Mouse (Mus musculus) R1 (cell line): ENCODE results near the gene Nrip1.

Experiments
- DNase-seq: peaks from one replicate; pipeline ENCODE4 v3.0.0-alpha.2; 2018; ENCODE audit warnings: low read depth, low spot score

Gene Nrip1

DNA sequence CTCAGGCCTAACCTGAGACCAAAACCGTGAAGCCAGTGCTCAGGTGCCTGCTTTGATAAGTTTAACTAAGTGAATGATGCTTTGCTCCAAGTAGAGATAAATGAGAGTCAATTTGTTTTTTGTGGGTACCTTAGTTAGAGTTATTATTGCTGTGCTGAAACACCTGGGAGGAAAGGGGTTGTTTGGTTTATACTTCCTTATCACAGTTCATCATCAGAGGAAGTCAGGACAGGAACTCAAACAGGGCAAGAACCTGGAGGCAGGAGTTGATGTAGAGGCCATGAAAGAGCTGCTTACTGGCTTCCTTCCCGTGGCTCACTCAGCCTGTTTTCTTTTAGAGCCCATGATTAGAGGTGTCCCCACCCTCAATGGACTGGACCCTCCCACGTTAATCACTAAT, 89.8 kb downstream of the Nrip1 start:
- DNase-seq: no peak

DNA sequence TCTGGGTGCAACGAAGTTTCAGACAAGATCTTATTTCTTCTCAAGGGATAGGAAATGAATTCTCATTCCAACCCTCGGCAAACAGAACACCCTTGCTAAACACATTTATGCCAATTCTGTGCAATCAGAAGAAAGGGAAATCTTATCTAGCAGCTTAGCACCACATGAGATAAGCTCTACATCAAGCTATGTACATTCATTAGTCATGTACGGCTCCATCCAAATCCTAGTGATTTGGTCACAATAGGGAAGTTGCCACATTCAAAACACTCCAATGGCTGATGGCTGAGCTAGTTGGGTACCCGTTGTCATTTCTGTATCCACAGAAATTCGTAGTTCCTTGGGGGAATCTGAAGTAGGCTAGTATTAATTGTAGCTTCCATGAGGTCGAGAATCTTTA, 91.8 kb downstream of the Nrip1 start:
- DNase-seq: no peak

GRCm38 (mm10) chr16:76280365-76280764, 93.3 kb downstream of the Nrip1 start:
- no peak for DNase-seq

- DNase-seq: no peak
These were observed 97.4 kb downstream of the Nrip1 start for GRCm38 (mm10) chr16:76276271-76276670.

- no peak for DNase-seq
These were observed 98.0 kb downstream of the Nrip1 start for GRCm38 (mm10) chr16:76275584-76275983.

- no peak for DNase-seq
These were observed 98.5 kb downstream of the Nrip1 start for GRCm38 (mm10) chr16:76275166-76275565.

DNA sequence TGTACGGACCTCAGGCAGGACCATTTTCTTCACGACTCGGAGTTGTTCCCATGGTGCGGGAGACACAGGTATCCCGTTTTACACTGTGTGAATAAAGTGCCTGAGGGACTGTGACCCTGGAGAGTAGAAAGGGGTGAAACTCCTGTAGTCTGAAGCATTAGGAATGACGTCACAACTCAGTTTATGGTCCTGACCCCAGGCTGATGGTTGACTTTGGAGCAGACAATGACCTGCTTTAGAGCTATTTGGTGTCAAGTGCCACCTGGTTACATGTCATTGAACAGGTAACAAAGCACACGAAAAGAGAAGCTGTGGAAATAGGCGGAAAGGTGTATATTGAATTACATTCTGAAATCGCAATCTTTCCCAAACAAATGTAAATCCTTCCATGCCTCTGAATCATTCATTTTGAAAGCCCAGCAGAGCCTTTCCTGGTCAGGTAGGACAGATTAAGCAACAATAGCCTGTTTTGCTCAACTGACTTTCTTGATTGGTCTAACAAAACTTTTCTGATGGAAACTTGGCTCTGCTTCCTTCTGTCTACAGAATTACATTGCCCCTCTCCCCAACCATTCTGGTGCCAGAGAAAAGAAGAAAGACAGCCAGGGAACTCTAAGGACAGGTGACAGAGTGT, 106.9 kb downstream of the Nrip1 start:
- no peak for DNase-seq

GRCm38 (mm10) chr16:76265874-76266273, 107.8 kb downstream of the Nrip1 start:
- no peak for DNase-seq

- no peak for DNase-seq
These were observed 108.3 kb downstream of the Nrip1 start for GRCm38 (mm10) chr16:76265301-76265700.

DNA sequence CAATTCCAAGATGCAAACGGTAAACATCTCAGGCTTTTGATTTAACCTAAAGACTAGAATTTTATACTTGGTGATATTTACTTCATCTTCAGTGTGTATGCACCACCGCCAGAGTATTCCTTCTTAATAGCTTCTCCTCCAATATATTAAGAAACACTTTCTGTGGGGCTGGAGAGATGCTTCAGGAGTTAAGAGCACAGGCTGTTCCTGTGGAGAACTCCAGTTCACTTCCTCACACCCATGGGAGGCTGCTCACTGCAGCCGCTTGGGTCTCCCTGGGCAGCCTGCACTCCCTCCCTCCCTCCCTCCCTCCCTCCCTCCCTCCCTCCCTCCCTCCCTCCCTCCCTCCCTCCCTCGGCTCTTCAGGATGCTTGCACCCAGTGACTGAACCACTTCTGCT, 110.2 kb downstream of the Nrip1 start:
- DNase-seq: no peak

DNA sequence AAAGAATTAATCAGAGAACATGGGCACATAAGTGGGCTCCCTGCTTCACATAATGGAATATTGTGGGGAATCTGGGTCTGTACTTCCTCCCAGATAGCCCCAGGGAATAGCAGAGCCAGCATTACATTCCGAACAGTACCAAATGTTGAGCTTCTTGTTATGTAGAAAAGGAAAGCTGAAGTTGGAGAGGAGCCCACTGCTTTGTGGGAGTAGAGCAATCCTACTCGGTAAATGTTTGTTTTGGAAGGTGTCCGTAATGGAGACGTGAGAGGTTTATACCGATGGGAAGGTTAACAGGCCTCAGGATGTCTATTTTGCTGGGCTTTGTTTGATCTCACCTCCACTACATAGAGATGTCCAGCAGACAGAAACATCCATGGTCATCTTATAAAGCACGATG, 113.3 kb downstream of the Nrip1 start:
- no peak for DNase-seq

- DNase-seq: no peak
These were observed 121.8 kb downstream of the Nrip1 start for GRCm38 (mm10) chr16:76251826-76252225.

DNA sequence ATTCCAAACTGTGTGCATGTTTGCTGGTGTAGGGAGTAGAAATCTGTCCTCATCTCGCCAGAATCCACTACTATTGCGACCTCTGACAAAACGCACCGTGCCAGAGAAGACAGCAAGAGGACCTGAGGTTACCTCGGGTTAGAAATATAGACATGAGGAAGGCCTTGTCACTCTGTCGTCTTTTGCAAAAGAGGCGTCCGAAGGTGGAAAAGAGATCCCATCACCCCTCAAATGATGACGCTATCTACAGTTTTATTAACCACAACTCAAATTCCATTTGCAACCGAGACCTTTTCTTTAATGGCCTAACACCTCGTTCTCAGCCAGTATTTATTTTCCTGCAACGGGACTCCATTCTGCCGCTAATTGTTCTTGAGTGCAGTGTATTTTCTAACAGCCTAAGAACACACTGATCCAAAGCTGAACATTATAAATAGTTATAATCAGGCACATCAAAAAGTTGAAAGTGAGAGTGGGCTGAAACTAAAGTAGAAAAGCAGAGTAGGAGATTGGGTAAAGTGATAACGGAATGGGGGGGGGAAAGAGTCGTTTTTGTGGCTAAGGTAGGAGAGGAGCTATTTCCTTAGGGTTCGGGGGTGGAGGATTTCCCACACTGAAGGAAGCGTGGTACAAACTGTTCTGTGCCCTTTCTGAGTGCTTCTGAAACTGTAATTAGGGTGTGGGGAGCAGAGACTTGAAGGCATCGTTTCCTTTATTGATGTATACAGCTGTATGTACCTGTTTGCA, 124.1 kb downstream of the Nrip1 start:
- DNase-seq: no peak

GRCm38 (mm10) chr16:76242850-76243249, 130.8 kb downstream of the Nrip1 start:
- DNase-seq: no peak

- no peak for DNase-seq
These were observed 132.4 kb downstream of the Nrip1 start for GRCm38 (mm10) chr16:76241266-76241665.

DNA sequence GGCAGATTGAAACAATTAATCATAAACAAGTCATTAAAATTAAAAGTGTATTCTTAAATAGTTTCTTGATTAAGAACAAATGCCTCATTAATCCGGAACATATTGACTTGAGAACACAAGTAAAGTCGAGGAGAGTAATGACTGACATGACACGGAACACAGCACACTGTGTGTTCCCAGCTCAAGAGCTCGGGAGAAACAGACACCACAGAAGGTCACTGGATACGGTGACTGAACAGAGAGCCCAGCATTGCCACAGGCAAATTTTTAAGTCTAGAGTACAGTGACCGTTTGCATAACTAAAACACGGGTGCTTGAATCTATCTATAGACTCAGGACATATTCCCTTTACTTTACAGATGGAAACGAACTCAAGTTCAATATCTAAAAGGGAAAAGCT, 134.3 kb downstream of the Nrip1 start:
- no peak for DNase-seq

GRCm38 (mm10) chr16:76238784-76239183, 134.8 kb downstream of the Nrip1 start:
- no peak for DNase-seq
